Comparison of ENCODE assay signal across 8 mouse cellular contexts in the genomic region with DNA sequence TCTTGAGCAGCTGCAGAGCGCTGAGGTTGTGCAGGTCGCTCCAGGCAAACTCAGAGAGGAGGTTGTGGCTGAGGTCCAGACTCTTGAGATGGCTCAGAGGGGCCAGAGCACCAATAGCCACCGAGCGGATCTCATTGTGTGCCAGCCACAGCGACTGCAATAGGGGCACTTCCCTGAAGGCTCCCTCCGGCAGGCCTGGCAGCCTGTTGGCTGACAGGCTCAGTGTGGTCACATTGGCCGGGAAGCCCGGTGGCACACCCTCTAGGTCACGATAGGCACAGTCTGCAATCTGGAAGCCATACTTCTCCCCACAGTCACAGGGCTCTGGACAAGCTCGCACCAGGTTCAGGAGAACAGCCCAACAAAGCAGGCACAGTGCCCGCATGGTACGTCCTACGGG. TPM values are rescaled to one million over a fixed set of nuclear protein-coding genes. Genes with fewer than 3 reads are reported as not detected.
DNase-seq lines count a peak whose midpoint lies in the region; ATAC-seq and TF ChIP-seq lines count a peak whose summit lies in the region.

No protein-coding gene starts in this region.

- peak overlapping the region; percentile 51 for H3K9ac ChIP-seq in lung, embryonic 14.5 days
- peak overlapping the region; percentile 49 for H3K9ac ChIP-seq in intestine, embryonic 15.5 days
- H3K9ac ChIP-seq in stomach, embryonic 14.5 days (replicated peaks; ENCODE audit: low read depth, low read length) = peak overlapping the region; percentile 45

- H3K9me3 ChIP-seq in lung, embryonic 14.5 days (ENCODE audit: low read depth, low read length) = no peaks in the 10 kb centered on the region
- H3K9me3 ChIP-seq in intestine, embryonic 15.5 days = no peaks in the 10 kb centered on the region
- H3K9me3 ChIP-seq in stomach, embryonic 14.5 days (ENCODE audit: control insufficient read depth, low read depth, low read length) = no peaks in the 10 kb centered on the region

- H3K36me3 ChIP-seq in lung, embryonic 14.5 days (ENCODE audit: insufficient read depth) = 0 out of 2 replicates have a peak, but pooled peaks cover 4% of the 10 kb centered on the region
- H3K36me3 ChIP-seq in intestine, embryonic 15.5 days = no peaks in the 10 kb centered on the region
- no peaks in the 10 kb centered on the region; the same call in 1 of the 2 replicates for H3K36me3 ChIP-seq in stomach, embryonic 14.5 days (ENCODE audit: control insufficient read depth, insufficient read depth, low read length)

- 59% methylated on average over 13 of the region's 13 CpGs for WGBS in lung, embryonic 14.5 days
- WGBS in intestine, embryonic 15.5 days = 71% methylated on average over 13 of the region's 13 CpGs
- WGBS in stomach, embryonic 14.5 days = 80% methylated on average over 13 of the region's 13 CpGs

- peak overlapping the region; percentile 72 for H3K4me2 ChIP-seq in lung, embryonic 14.5 days
- peak overlapping the region; percentile 65 for H3K4me2 ChIP-seq in intestine, embryonic 15.5 days (replicated peaks)
- peak overlapping the region; percentile 78 for H3K4me2 ChIP-seq in stomach, embryonic 14.5 days (replicated peaks; ENCODE audit: low read depth, low read length)

- no peaks in the 10 kb centered on the region for H3K27me3 ChIP-seq in lung, embryonic 14.5 days (ENCODE audit: insufficient read depth, low read length)
- H3K27me3 ChIP-seq in intestine, embryonic 15.5 days (replicated peaks) = no peaks in the 10 kb centered on the region
- no peaks in the 10 kb centered on the region for H3K27me3 ChIP-seq in stomach, embryonic 14.5 days (ENCODE audit: control insufficient read depth, insufficient read depth, low read length)

- TF ChIP-seq CTCF in lung, embryonic 14.5 days (IDR thresholded peaks at IDR 0.05; ENCODE audit: low read depth) = no peak

- ATAC-seq in lung, embryonic 14.5 days (ENCODE audit: insufficient read depth) = 0 out of 2 replicates have a peak, but pooled peaks have one; percentile 1
- no peak for ATAC-seq in intestine, embryonic 15.5 days
- ATAC-seq in stomach, embryonic 14.5 days (ENCODE audit: insufficient number of reproducible peaks, insufficient read depth, low FRiP score, low read depth) = no peak

- H3K4me1 ChIP-seq in lung, embryonic 14.5 days (ENCODE audit: insufficient read depth) = peaks cover 58% of the 10 kb centered on the region
- peaks cover 50% of the 10 kb centered on the region for H3K4me1 ChIP-seq in intestine, embryonic 15.5 days (replicated peaks)
- peaks cover 64% of the 10 kb centered on the region for H3K4me1 ChIP-seq in stomach, embryonic 14.5 days (ENCODE audit: control insufficient read depth, insufficient read depth, low read length)

- peak overlapping the region; percentile 99 for H3K27ac ChIP-seq in lung, embryonic 14.5 days (ENCODE audit: low read depth)
- H3K27ac ChIP-seq in intestine, embryonic 15.5 days = peak overlapping the region; percentile 96
- H3K27ac ChIP-seq in stomach, embryonic 14.5 days (ENCODE audit: low read length) = peak overlapping the region; percentile 97

- DNase-seq in cerebellum, postnatal 10 days = peak; percentile 62 to 67
- DNase-seq in cerebellum, postnatal 36 days = no peak
- DNase-seq in lung, embryonic 14.5 days = peak; percentile 19
- no peak for DNase-seq in lung, adult 18-20 months
- DNase-seq in urinary bladder, postnatal 25 days (ENCODE audit: low spot score) = no peak
- no peak for DNase-seq in spleen, adult 12 weeks (ENCODE audit: low spot score)

- peak overlapping the region; percentile 32 for H3K4me3 ChIP-seq in lung, embryonic 14.5 days (ENCODE audit: low read depth, low read length)
- peak overlapping the region; percentile 37 for H3K4me3 ChIP-seq in intestine, embryonic 15.5 days (replicated peaks)
- peak overlapping the region; percentile 37 for H3K4me3 ChIP-seq in stomach, embryonic 14.5 days (ENCODE audit: low read depth, low read length)

RNA-seq across cellular contexts. Expression of gene Ccdc33, which starts 39.2 kb away (rescaled TPM):
- polyA plus RNA-seq in lung, embryonic 14.5 days (2014; fragmentation: Nextera tagmentation; extraction: Ambion mirVana) = not detected in 2 replicates
- 0.09 TPM in 1 of 2 replicates, not detected in the other for polyA plus RNA-seq in intestine, embryonic 15.5 days (2015; fragmentation: Nextera tagmentation; extraction: Ambion mirVana)
- polyA plus RNA-seq in stomach, embryonic 14.5 days (2014; fragmentation: Nextera tagmentation; extraction: Ambion mirVana) = 0.91 TPM in 1 of 2 replicates, not detected in the other

RNA-seq across cellular contexts. Expression of gene Islr, which starts 46.3 kb away (rescaled TPM):
- 56.9 and 60.2 TPM in 2 replicates for polyA plus RNA-seq in lung, embryonic 14.5 days (2014; fragmentation: Nextera tagmentation; extraction: Ambion mirVana)
- 83.4 and 84.8 TPM in 2 replicates for polyA plus RNA-seq in intestine, embryonic 15.5 days (2015; fragmentation: Nextera tagmentation; extraction: Ambion mirVana)
- polyA plus RNA-seq in stomach, embryonic 14.5 days (2014; fragmentation: Nextera tagmentation; extraction: Ambion mirVana) = 83.3 and 87.9 TPM in 2 replicates

RNA-seq across cellular contexts. Expression of gene Islr2, which starts 46.3 kb away (rescaled TPM):
- not detected in 2 replicates for polyA plus RNA-seq in lung, embryonic 14.5 days (2014; fragmentation: Nextera tagmentation; extraction: Ambion mirVana)
- 1.3 and 1.4 TPM in 2 replicates for polyA plus RNA-seq in intestine, embryonic 15.5 days (2015; fragmentation: Nextera tagmentation; extraction: Ambion mirVana)
- polyA plus RNA-seq in stomach, embryonic 14.5 days (2014; fragmentation: Nextera tagmentation; extraction: Ambion mirVana) = 1.7 and 2.6 TPM in 2 replicates

Comparison
In these comparisons a context has a peak if more than half of its experiments do, and no peak if none do; other contexts are left out.
1. DNase-seq: peak in cerebellum, postnatal 10 days (2 of 2) and lung, embryonic 14.5 days (single experiment); none in cerebellum, postnatal 36 days (0 of 2), lung, adult 18-20 months (0 of 2), urinary bladder, postnatal 25 days (single experiment) and spleen, adult 12 weeks (single experiment).
2. Peak in every context shown above with its lines, with median percentiles within 50 percentile points of each other: H3K27ac ChIP-seq, H3K4me2 ChIP-seq, H3K4me3 ChIP-seq and H3K9ac ChIP-seq.